Mouse (Mus musculus) testis, adult 2 months (tissue): Measurements from ENCODE around the gene Dtnbp1. TPM values are rescaled to one million over a fixed set of nuclear protein-coding genes. Genes with fewer than 3 reads are reported as not detected.

ENCODE experiments used
- H3K27ac ChIP-seq: fragments of 200-500 bp; 2 replicates; pipeline ENCODE4 v1.5.1; 2012; ENCODE audit warnings: low read depth, low read length; ENCODE audit not compliant: control insufficient read depth, insufficient read depth
- H3K27me3 ChIP-seq: fragments of 200-500 bp; 2 replicates; pipeline ENCODE4 v1.6.1; 2012; ENCODE audit warnings: mild to moderate bottlenecking, low read length, moderate library complexity; ENCODE audit not compliant: control insufficient read depth, insufficient read depth
- H3K36me3 ChIP-seq: fragments of 200-500 bp; 2 replicates; pipeline ENCODE4 v1.6.1; 2012; ENCODE audit warnings: mild to moderate bottlenecking, low read length; ENCODE audit not compliant: control insufficient read depth, insufficient read depth
- H3K4me1 ChIP-seq: fragments of 200-500 bp; 2 replicates; pipeline ENCODE4 v1.6.1; 2012; ENCODE audit warnings: low read length; ENCODE audit not compliant: control insufficient read depth, insufficient read depth
- H3K4me3 ChIP-seq: fragments of 200-500 bp; 2 replicates; pipeline ENCODE4 v1.5.1; 2012; ENCODE audit warnings: low read depth, mild to moderate bottlenecking, low read length, moderate library complexity, mixed read lengths; ENCODE audit not compliant: control insufficient read depth
- CTCF ChIP-seq: fragments of 200-500 bp; IDR thresholded peaks from 2 replicates; pipeline ENCODE4 v1.5.1; 2012; ENCODE audit warnings: low read depth, mild to moderate bottlenecking, inconsistent platforms, low read length, moderate library complexity; ENCODE audit not compliant: control insufficient read depth, insufficient read depth, insufficient replicate concordance
- POLR2A ChIP-seq: fragments of 200-500 bp; IDR thresholded peaks from 2 replicates; pipeline ENCODE4 v1.6.1; 2012; ENCODE audit warnings: low read depth, mild to moderate bottlenecking, inconsistent platforms, low read length, moderate library complexity; ENCODE audit not compliant: control insufficient read depth
- polyA plus RNA-seq: library from polyadenylated mRNA; depleted of rRNA; stranded (reverse); fragments of >200 nt; gene quantifications from 2 replicates; pipeline ENCODE4 v1.2.3, GENCODE M21; 2012

Dtnbp1 gene
- polyA plus RNA-seq, 1 experiment = 96.7 TPM

GRCm38 (mm10) chr13:44946880-44947635, 54.9 kb downstream of the Dtnbp1 start:
- 0 out of 2 replicates have a peak, but pooled peaks cover 1% of the 10 kb centered on the region for H3K36me3 ChIP-seq
- no peak overlapping the region for H3K4me3 ChIP-seq
- TF ChIP-seq POLR2A (no peak), CTCF (no peak)
- no peaks in the 10 kb centered on the region for H3K27me3 ChIP-seq
- H3K4me1 ChIP-seq = no peaks in the 10 kb centered on the region; the same call in 1 of the 2 replicates
- no peak overlapping the region for H3K27ac ChIP-seq

GRCm38 (mm10) chr13:44943618-44944017, 58.3 kb downstream of the Dtnbp1 start:
- TF ChIP-seq POLR2A = no peak
- Histone ChIP-seq H3K4me1 (no peaks in the 10 kb centered on the region), H3K36me3 (0 out of 2 replicates have a peak, but pooled peaks cover 1% of the 10 kb centered on the region), H3K4me3 (no peak overlapping the region), H3K27me3 (no peaks in the 10 kb centered on the region), H3K27ac (no peak overlapping the region)

GRCm38 (mm10) chr13:44939326-44940035, 62.5 kb downstream of the Dtnbp1 start:
- Histone ChIP-seq H3K4me1 (no peaks in the 10 kb centered on the region), H3K27me3 (no peaks in the 10 kb centered on the region), H3K27ac (no peak overlapping the region), H3K4me3 (no peak overlapping the region), H3K36me3 (no peaks in the 10 kb centered on the region)
- TF ChIP-seq CTCF (no peak), POLR2A (no peak)

- Histone ChIP-seq H3K27ac (no peak overlapping the region), H3K27me3 (no peaks in the 10 kb centered on the region), H3K4me3 (no peak overlapping the region), H3K4me1 (no peaks in the 10 kb centered on the region), H3K36me3 (no peaks in the 10 kb centered on the region)
- TF ChIP-seq CTCF (no peak), POLR2A (no peak)
These were observed 64.3 kb downstream of the Dtnbp1 start for GRCm38 (mm10) chr13:44937681-44938080.

- no peaks in the 10 kb centered on the region for H3K27me3 ChIP-seq
- TF ChIP-seq CTCF (no peak), POLR2A (no peak)
- peaks cover 1% of the 10 kb centered on the region; the same call in 1 of the 2 replicates for H3K36me3 ChIP-seq
- H3K27ac ChIP-seq = no peak overlapping the region
- no peaks in the 10 kb centered on the region for H3K4me1 ChIP-seq
- no peak overlapping the region for H3K4me3 ChIP-seq
These were observed 68.4 kb downstream of the Dtnbp1 start for GRCm38 (mm10) chr13:44933575-44933974.

- H3K4me3 ChIP-seq = no peak overlapping the region
- no peaks in the 10 kb centered on the region for H3K27me3 ChIP-seq
- TF ChIP-seq CTCF (no peak), POLR2A (no peak)
- H3K4me1 ChIP-seq = no peaks in the 10 kb centered on the region
- H3K36me3 ChIP-seq = peaks cover 1% of the 10 kb centered on the region; the same call in 1 of the 2 replicates
- H3K27ac ChIP-seq = no peak overlapping the region
These were observed 69.4 kb downstream of the Dtnbp1 start for GRCm38 (mm10) chr13:44932307-44933264.
